Comparison of ENCODE assay signal across 8 mouse cellular contexts in the genomic region with DNA sequence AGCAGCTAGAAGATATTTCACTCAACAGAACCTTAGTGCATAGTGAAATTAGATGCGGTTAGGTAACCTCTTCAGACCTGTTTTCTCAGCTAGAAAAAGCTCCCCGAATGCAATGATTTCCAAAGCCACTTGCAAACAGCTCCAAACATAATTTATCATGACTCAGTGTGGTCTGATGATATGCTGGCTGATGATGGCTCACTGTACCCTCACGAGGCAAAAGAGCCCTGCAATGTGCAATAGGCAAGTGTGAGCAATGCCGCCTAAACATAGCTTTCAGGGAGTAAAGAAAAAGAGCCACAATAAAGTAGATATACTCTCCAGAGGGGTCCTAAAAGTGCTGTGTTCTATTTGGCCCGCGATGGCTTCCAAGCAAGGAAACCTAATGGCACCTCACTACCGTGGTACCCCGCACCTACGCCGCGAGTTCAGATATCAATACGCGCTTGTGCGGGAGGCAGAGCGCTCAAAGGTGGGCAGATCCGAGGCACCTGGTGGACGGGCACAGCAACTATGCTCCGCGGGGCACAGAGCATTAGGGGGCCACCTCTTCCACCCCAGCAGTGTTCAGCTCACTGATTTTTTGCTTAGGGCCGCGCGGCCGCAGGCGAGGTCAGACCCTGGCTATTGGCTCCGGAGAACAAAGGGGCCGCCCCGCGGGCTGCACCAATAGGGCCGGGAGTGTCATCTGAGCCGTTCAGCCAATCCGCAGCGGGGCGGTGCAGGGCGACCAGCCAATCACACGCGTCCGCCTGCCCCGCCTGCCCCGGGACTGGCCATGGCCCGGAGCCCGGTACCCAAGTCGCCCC. TPM values are rescaled to one million over a fixed set of nuclear protein-coding genes. Genes with fewer than 3 reads are reported as not detected.
DNase-seq lines count a peak whose midpoint lies in the region; ATAC-seq and TF ChIP-seq lines count a peak whose summit lies in the region.

TSS of gene Zfp775 (plus strand) at position 793 of the 809 bp plus-strand sequence.

- H3K27me3 ChIP-seq in embryonic facial prominence, embryonic 15.5 days, result no peaks in the 10 kb centered on the region
- H3K27me3 ChIP-seq in limb, embryonic 14.5 days (ENCODE audit: control insufficient read depth, insufficient read depth, low read length), result no peaks in the 10 kb centered on the region
- H3K27me3 ChIP-seq in midbrain, embryonic 16.5 days (ENCODE audit: control insufficient read depth, insufficient read depth, low read depth, low read length), result no peaks in the 10 kb centered on the region
- no peaks in the 10 kb centered on the region for H3K27me3 ChIP-seq in spleen, adult 2 months (ENCODE audit: control insufficient read depth, insufficient read depth, low read length)

- H3K4me3 ChIP-seq in bone marrow macrophage, adult 2 months (ENCODE audit: insufficient read depth, low read length), result peak within 1 kb of the TSS; percentile 89
- peak within 1 kb of the TSS; percentile 74 for H3K4me3 ChIP-seq in embryonic facial prominence, embryonic 15.5 days (replicated peaks)
- H3K4me3 ChIP-seq in limb, embryonic 14.5 days (replicated peaks; ENCODE audit: low read length), result peak within 1 kb of the TSS; percentile 73
- peak within 1 kb of the TSS; percentile 80 for H3K4me3 ChIP-seq in midbrain, embryonic 16.5 days (ENCODE audit: low read depth, low read length)
- H3K4me3 ChIP-seq in spleen, adult 2 months (ENCODE audit: extremely low read depth, insufficient read depth, insufficient read length), result peak within 1 kb of the TSS; percentile 88

- no peak for TF ChIP-seq CTCF in bone marrow macrophage, adult 2 months (IDR thresholded peaks at IDR 0.05; ENCODE audit: low read depth, low read length)
- TF ChIP-seq CTCF in spleen, adult 2 months (IDR thresholded peaks at IDR 0.05; ENCODE audit: extremely low read depth, insufficient read depth, insufficient read length, insufficient replicate concordance), result no peak

- DNase-seq in 3134 (ENCODE audit: extremely low read depth, insufficient read length, low spot score), result peak; percentile 92
- DNase-seq in heart, adult 9 months (ENCODE audit: low spot score in 2 of 2), result peak; percentile 97
- DNase-seq in kidney, adult 9 months, result peak; percentile 98
- peak; percentile 95 for DNase-seq in limb, embryonic 14.5 days (ENCODE audit: low spot score)
- peak; percentile 75 to 94 for DNase-seq in spleen, adult 2 months (ENCODE audit: low read depth in 1 of 2, low spot score in 2 of 2)

- peaks cover 16% of the 10 kb centered on the region for H3K9me3 ChIP-seq in embryonic facial prominence, embryonic 15.5 days (replicated peaks)
- peaks cover 20% of the 10 kb centered on the region for H3K9me3 ChIP-seq in limb, embryonic 14.5 days (ENCODE audit: control insufficient read depth, low read length)
- peaks cover 16% of the 10 kb centered on the region; the same call in 1 of the 2 replicates for H3K9me3 ChIP-seq in midbrain, embryonic 16.5 days (replicated peaks; ENCODE audit: control insufficient read depth, low read length, poor library complexity, severe bottlenecking)

- ATAC-seq in embryonic facial prominence, embryonic 15.5 days (ENCODE audit: insufficient number of reproducible peaks, low FRiP score, low TSS enrichment, low read depth), result peak; percentile 98
- ATAC-seq in limb, embryonic 14.5 days (ENCODE audit: low FRiP score, low read depth), result peak; percentile 100
- peak; percentile 99 for ATAC-seq in midbrain, embryonic 16.5 days

- peak within 1 kb of the TSS; percentile 43 for H3K27ac ChIP-seq in bone marrow macrophage, adult 2 months (ENCODE audit: insufficient read depth, low read depth, low read length)
- H3K27ac ChIP-seq in embryonic facial prominence, embryonic 15.5 days (replicated peaks), result peak within 1 kb of the TSS; percentile 78
- H3K27ac ChIP-seq in limb, embryonic 14.5 days (replicated peaks; ENCODE audit: low read depth, low read length), result peak within 1 kb of the TSS; percentile 67
- peak within 1 kb of the TSS; percentile 94 for H3K27ac ChIP-seq in midbrain, embryonic 16.5 days (ENCODE audit: low read length)
- H3K27ac ChIP-seq in spleen, adult 2 months (ENCODE audit: insufficient read depth, low read length), result peak within 1 kb of the TSS; percentile 34

- WGBS in embryonic facial prominence, embryonic 15.5 days, result 4% methylated on average over 42 of the region's 42 CpGs
- 7% methylated on average over 42 of the region's 42 CpGs for WGBS in limb, embryonic 14.5 days
- WGBS in midbrain, embryonic 16.5 days, result 5% methylated on average over 42 of the region's 42 CpGs
- 5% methylated on average over 42 of the region's 42 CpGs for WGBS in spleen, adult 2 months

- peaks cover 20% of the 10 kb centered on the region for H3K4me1 ChIP-seq in bone marrow macrophage, adult 2 months (ENCODE audit: control insufficient read depth, insufficient read depth, low read length)
- peaks cover 8% of the 10 kb centered on the region for H3K4me1 ChIP-seq in embryonic facial prominence, embryonic 15.5 days
- H3K4me1 ChIP-seq in limb, embryonic 14.5 days (ENCODE audit: control insufficient read depth, insufficient read depth, low read length), result 0 out of 2 replicates have a peak, but pooled peaks cover 7% of the 10 kb centered on the region
- H3K4me1 ChIP-seq in midbrain, embryonic 16.5 days (ENCODE audit: control insufficient read depth, insufficient read depth, low read length), result peaks cover 16% of the 10 kb centered on the region
- peaks cover 3% of the 10 kb centered on the region for H3K4me1 ChIP-seq in spleen, adult 2 months (ENCODE audit: control insufficient read depth, insufficient read depth, insufficient read length)

- H3K9ac ChIP-seq in embryonic facial prominence, embryonic 15.5 days, result peak within 1 kb of the TSS; percentile 58
- peak within 1 kb of the TSS; percentile 79 for H3K9ac ChIP-seq in limb, embryonic 14.5 days (ENCODE audit: low read depth, low read length, severe bottlenecking)
- peak within 1 kb of the TSS; percentile 97 for H3K9ac ChIP-seq in midbrain, embryonic 16.5 days (ENCODE audit: low read depth, low read length)

- no peak for TF ChIP-seq POLR2A in bone marrow macrophage, adult 2 months (IDR thresholded peaks at IDR 0.05; ENCODE audit: borderline replicate concordance, low read depth, low read length)
- TF ChIP-seq POLR2A in limb, embryonic 14.5 days (IDR thresholded peaks at IDR 0.05; ENCODE audit: borderline replicate concordance, extremely low read depth, insufficient read depth, insufficient read length), result 0 out of 2 replicates have a peak, but pooled peaks have one; percentile 34
- TF ChIP-seq POLR2A in spleen, adult 2 months (IDR thresholded peaks at IDR 0.05; ENCODE audit: low read depth, low read length), result peak; percentile 27; the same call in 1 of the 2 replicates

- peak within 1 kb of the TSS; percentile 95 for H3K4me2 ChIP-seq in embryonic facial prominence, embryonic 15.5 days (replicated peaks)
- H3K4me2 ChIP-seq in limb, embryonic 14.5 days (replicated peaks; ENCODE audit: low read depth, low read length, severe bottlenecking), result peak within 1 kb of the TSS; percentile 94
- H3K4me2 ChIP-seq in midbrain, embryonic 16.5 days (ENCODE audit: low read length), result peak within 1 kb of the TSS; percentile 81

- H3K36me3 ChIP-seq in embryonic facial prominence, embryonic 15.5 days, result peaks cover 34% of the 10 kb centered on the region
- H3K36me3 ChIP-seq in limb, embryonic 14.5 days (ENCODE audit: control insufficient read depth, insufficient read depth, low read length), result peaks cover 38% of the 10 kb centered on the region
- peaks cover 31% of the 10 kb centered on the region for H3K36me3 ChIP-seq in midbrain, embryonic 16.5 days (ENCODE audit: control insufficient read depth, insufficient read depth, low read length)
- H3K36me3 ChIP-seq in spleen, adult 2 months (ENCODE audit: control insufficient read depth, insufficient read depth, low read length), result peaks cover 10% of the 10 kb centered on the region

RNA-seq across cellular contexts. Expression of gene Zfp775, which starts in this region (rescaled TPM):
- polyA plus RNA-seq in bone marrow macrophage, adult 2 months (2012; ENCODE audit: insufficient read depth, insufficient read length, missing spikeins), result 2.9 TPM in 2 replicates
- polyA plus RNA-seq in embryonic facial prominence, embryonic 15.5 days (2015; fragmentation: Nextera tagmentation; extraction: Ambion mirVana), result 5.9 TPM in 2 replicates
- 4.8 and 6.4 TPM in 2 replicates for polyA plus RNA-seq in limb, embryonic 14.5 days (2012; rRNA removed)
- polyA plus RNA-seq in limb, embryonic 14.5 days (2014; fragmentation: Nextera tagmentation; extraction: Ambion mirVana), result 5.8 and 5.9 TPM in 2 replicates
- 14.1 and 16.7 TPM in 2 replicates for polyA plus RNA-seq in midbrain, embryonic 16.5 days (2015; fragmentation: Nextera tagmentation; extraction: Ambion mirVana)
- 3.6 and 5.3 TPM in 2 replicates for polyA plus RNA-seq in spleen, adult 2 months (2012; rRNA removed)

Comparison
In these comparisons a context has a peak if more than half of its experiments do, and no peak if none do; other contexts are left out.
1. Peak in every context shown above with its lines: DNase-seq, ATAC-seq, H3K4me3 ChIP-seq and H3K27ac ChIP-seq.
2. H3K27ac ChIP-seq: peak in every context shown above with its lines; median percentile 94 in midbrain, embryonic 16.5 days; 78 in embryonic facial prominence, embryonic 15.5 days; 67 in limb, embryonic 14.5 days; 43 in bone marrow macrophage, adult 2 months; 34 in spleen, adult 2 months.